Mouse (Mus musculus): ENCODE measurements around the gene Ccdc155. TPM values are rescaled to one million over a fixed set of nuclear protein-coding genes. Genes with fewer than 3 reads are reported as not detected.
"Not testable (repeated sequence)": the region's sequence is repeated elsewhere in the genome, so short reads cannot be mapped to it uniquely, and the experiment has no call there.

The Ccdc155 gene
- polyA plus RNA-seq, 1 experiment from 2014 or later: 0.50 TPM

- H3K4me3 ChIP-seq (replicated peaks; ENCODE audit: low read length): no peak overlapping the region
- peaks cover 12% of the 10 kb centered on the region for H3K4me1 ChIP-seq (replicated peaks; ENCODE audit: control insufficient read depth, insufficient read depth, low read length)
- no peak for DNase-seq (ENCODE audit: low spot score)
- H3K4me2 ChIP-seq (replicated peaks): no peak overlapping the region
- no peaks in the 10 kb centered on the region for H3K9me3 ChIP-seq (ENCODE audit: control insufficient read depth, low read length)
- H3K36me3 ChIP-seq (replicated peaks; ENCODE audit: control insufficient read depth, insufficient read depth): peaks cover 25% of the 10 kb centered on the region
- H3K9ac ChIP-seq: no peak overlapping the region
- 95% methylated on average over 15 of the region's 15 CpGs for WGBS
- no peak overlapping the region for H3K27ac ChIP-seq
- H3K27me3 ChIP-seq (ENCODE audit: control insufficient read depth, insufficient read depth, low read length): no peaks in the 10 kb centered on the region
- ATAC-seq (ENCODE audit: low FRiP score): no peak
These were observed 48.5 kb downstream of the Ccdc155 start for GRCm38 (mm10) chr7:45156206-45156605.

GRCm38 (mm10) chr7:45155590-45155989 is 49.1 kb downstream of the Ccdc155 start:
- peaks cover 24% of the 10 kb centered on the region for H3K36me3 ChIP-seq (replicated peaks; ENCODE audit: control insufficient read depth, insufficient read depth)
- H3K9me3 ChIP-seq (ENCODE audit: control insufficient read depth, low read length): no peaks in the 10 kb centered on the region
- H3K4me2 ChIP-seq (replicated peaks): peak overlapping the region; percentile 93
- no peak overlapping the region for H3K27ac ChIP-seq
- ATAC-seq (ENCODE audit: low FRiP score) (no peak), DNase-seq (ENCODE audit: low spot score) (no peak)
- H3K9ac ChIP-seq: no peak overlapping the region
- WGBS: 88% methylated on average over 9 of the region's 9 CpGs
- no peaks in the 10 kb centered on the region for H3K27me3 ChIP-seq (ENCODE audit: control insufficient read depth, insufficient read depth, low read length)
- no peak overlapping the region for H3K4me3 ChIP-seq (replicated peaks; ENCODE audit: low read length)
- peaks cover 12% of the 10 kb centered on the region for H3K4me1 ChIP-seq (replicated peaks; ENCODE audit: control insufficient read depth, insufficient read depth, low read length)

- H3K27ac ChIP-seq: peak overlapping the region; percentile 14; the same call in 1 of the 2 replicates
- no peak for DNase-seq (ENCODE audit: low spot score)
- peak overlapping the region; percentile 93 for H3K4me2 ChIP-seq (replicated peaks)
- peak overlapping the region; percentile 68 for H3K4me3 ChIP-seq (replicated peaks; ENCODE audit: low read length)
- no peaks in the 10 kb centered on the region for H3K27me3 ChIP-seq (ENCODE audit: control insufficient read depth, insufficient read depth, low read length)
- 80% methylated on average over 12 of the region's 12 CpGs for WGBS
- no peak; the same call in 1 of the 2 replicates for ATAC-seq (ENCODE audit: low FRiP score)
- peaks cover 19% of the 10 kb centered on the region for H3K36me3 ChIP-seq (replicated peaks; ENCODE audit: control insufficient read depth, insufficient read depth)
- H3K4me1 ChIP-seq (replicated peaks; ENCODE audit: control insufficient read depth, insufficient read depth, low read length): peaks cover 12% of the 10 kb centered on the region
- H3K9me3 ChIP-seq (ENCODE audit: control insufficient read depth, low read length): no peaks in the 10 kb centered on the region
- peak overlapping the region; percentile 94; the same call in 1 of the 2 replicates for H3K9ac ChIP-seq
These were observed 49.6 kb downstream of the Ccdc155 start for GRCm38 (mm10) chr7:45154993-45155514.

- Histone ChIP-seq H3K36me3 (replicated peaks; ENCODE audit: control insufficient read depth, insufficient read depth) (peaks cover 13% of the 10 kb centered on the region), H3K27ac (peak within 1 kb of the TSS; percentile 97), H3K4me3 (replicated peaks; ENCODE audit: low read length) (peak within 1 kb of the TSS; percentile 68), H3K9me3 (ENCODE audit: control insufficient read depth, low read length) (no peaks in the 10 kb centered on the region), H3K4me1 (replicated peaks; ENCODE audit: control insufficient read depth, insufficient read depth, low read length) (peaks cover 12% of the 10 kb centered on the region), H3K4me2 (replicated peaks) (peak within 1 kb of the TSS; percentile 93), H3K9ac (peak within 1 kb of the TSS; percentile 94), H3K27me3 (ENCODE audit: control insufficient read depth, insufficient read depth, low read length) (no peaks in the 10 kb centered on the region)
- ATAC-seq (ENCODE audit: low FRiP score) (peak; percentile 97), DNase-seq (ENCODE audit: low spot score) (peak; percentile 96)
- WGBS: 5% methylated on average over 68 of the region's 69 CpGs
These were observed 50.3 kb downstream of the Ccdc155 start, which contains the start of the genes Pih1d1 and Aldh16a1 for GRCm38 (mm10) chr7:45154096-45154992. TSS of gene Pih1d1 (plus strand) at chr7:45154303. TSS of gene Aldh16a1 (minus strand) at chr7:45154584.

GRCm38 (mm10) chr7:45153586-45153985 is 51.1 kb downstream of the Ccdc155 start:
- Histone ChIP-seq H3K4me2 (replicated peaks) (peak overlapping the region; percentile 93), H3K9me3 (ENCODE audit: control insufficient read depth, low read length) (no peaks in the 10 kb centered on the region), H3K27ac (peak overlapping the region; percentile 97), H3K9ac (peak overlapping the region; percentile 94), H3K4me1 (replicated peaks; ENCODE audit: control insufficient read depth, insufficient read depth, low read length) (peaks cover 12% of the 10 kb centered on the region), H3K4me3 (replicated peaks; ENCODE audit: low read length) (peak overlapping the region; percentile 68), H3K27me3 (ENCODE audit: control insufficient read depth, insufficient read depth, low read length) (no peaks in the 10 kb centered on the region), H3K36me3 (replicated peaks; ENCODE audit: control insufficient read depth, insufficient read depth) (peaks cover 5% of the 10 kb centered on the region; the same call in 1 of the 2 replicates)
- WGBS: 2% methylated on average over 5 of the region's 5 CpGs
- ATAC-seq (ENCODE audit: low FRiP score) (no peak), DNase-seq (ENCODE audit: low spot score) (no peak)

- H3K9ac ChIP-seq; H3K27ac ChIP-seq; H3K27me3 ChIP-seq (ENCODE audit: control insufficient read depth, insufficient read depth, low read length); DNase-seq (ENCODE audit: low spot score); ATAC-seq (ENCODE audit: low FRiP score); H3K4me3 ChIP-seq (replicated peaks; ENCODE audit: low read length); H3K36me3 ChIP-seq (replicated peaks; ENCODE audit: control insufficient read depth, insufficient read depth); H3K9me3 ChIP-seq (ENCODE audit: control insufficient read depth, low read length): not testable (repeated sequence)
- Histone ChIP-seq H3K4me2 (replicated peaks) (peak overlapping the region; percentile 93), H3K4me1 (replicated peaks; ENCODE audit: control insufficient read depth, insufficient read depth, low read length) (peaks cover 12% of the 10 kb centered on the region)
- WGBS: 95% methylated on average over 2 of the region's 2 CpGs
These were observed 51.6 kb downstream of the Ccdc155 start for GRCm38 (mm10) chr7:45153052-45153451.

GRCm38 (mm10) chr7:45151303-45151702 is 53.4 kb downstream of the Ccdc155 start:
- ATAC-seq (ENCODE audit: low FRiP score) (no peak), DNase-seq (ENCODE audit: low spot score) (no peak)
- Histone ChIP-seq H3K36me3 (replicated peaks; ENCODE audit: control insufficient read depth, insufficient read depth) (0 out of 2 replicates have a peak, but pooled peaks cover 6% of the 10 kb centered on the region), H3K27ac (no peak overlapping the region), H3K4me1 (replicated peaks; ENCODE audit: control insufficient read depth, insufficient read depth, low read length) (peaks cover 12% of the 10 kb centered on the region), H3K4me3 (replicated peaks; ENCODE audit: low read length) (no peak overlapping the region), H3K4me2 (replicated peaks) (no peak overlapping the region), H3K9ac (0 out of 2 replicates have a peak overlapping the region, but pooled peaks have one; percentile 28), H3K9me3 (ENCODE audit: control insufficient read depth, low read length) (no peaks in the 10 kb centered on the region), H3K27me3 (ENCODE audit: control insufficient read depth, insufficient read depth, low read length) (no peaks in the 10 kb centered on the region)
- 56% methylated on average over 11 of the region's 11 CpGs for WGBS

GRCm38 (mm10) chr7:45150321-45150720 is 54.4 kb downstream of the Ccdc155 start:
- no peak for ATAC-seq (ENCODE audit: low FRiP score)
- Histone ChIP-seq H3K27me3 (ENCODE audit: control insufficient read depth, insufficient read depth, low read length) (no peaks in the 10 kb centered on the region), H3K27ac (no peak overlapping the region), H3K9me3 (ENCODE audit: control insufficient read depth, low read length) (no peaks in the 10 kb centered on the region), H3K36me3 (replicated peaks; ENCODE audit: control insufficient read depth, insufficient read depth) (0 out of 2 replicates have a peak, but pooled peaks cover 6% of the 10 kb centered on the region), H3K4me2 (replicated peaks) (no peak overlapping the region), H3K4me3 (replicated peaks; ENCODE audit: low read length) (no peak overlapping the region), H3K4me1 (replicated peaks; ENCODE audit: control insufficient read depth, insufficient read depth, low read length) (peaks cover 11% of the 10 kb centered on the region), H3K9ac (no peak overlapping the region)
- DNase-seq (ENCODE audit: low spot score): no peak
- 75% methylated on average over 4 of the region's 4 CpGs for WGBS

- ATAC-seq (ENCODE audit: low FRiP score) (no peak), DNase-seq (ENCODE audit: low spot score) (no peak)
- H3K27ac ChIP-seq: no peak overlapping the region
- no peaks in the 10 kb centered on the region for H3K9me3 ChIP-seq (ENCODE audit: control insufficient read depth, low read length)
- H3K36me3 ChIP-seq (replicated peaks; ENCODE audit: control insufficient read depth, insufficient read depth): 0 out of 2 replicates have a peak, but pooled peaks cover 6% of the 10 kb centered on the region
- H3K4me3 ChIP-seq (replicated peaks; ENCODE audit: low read length): no peak overlapping the region
- WGBS: 28% methylated on average over 6 of the region's 6 CpGs
- no peak overlapping the region for H3K4me2 ChIP-seq (replicated peaks)
- 0 out of 2 replicates have a peak, but pooled peaks cover 5% of the 10 kb centered on the region for H3K4me1 ChIP-seq (replicated peaks; ENCODE audit: control insufficient read depth, insufficient read depth, low read length)
- H3K9ac ChIP-seq: no peak overlapping the region
- H3K27me3 ChIP-seq (ENCODE audit: control insufficient read depth, insufficient read depth, low read length): no peaks in the 10 kb centered on the region
These were observed 55.1 kb downstream of the Ccdc155 start for GRCm38 (mm10) chr7:45149545-45149944.

Measured in hindbrain, embryonic 14.5 days (tissue).